Mouse (Mus musculus): ENCODE results near the gene Was. TPM values are rescaled to one million over a fixed set of nuclear protein-coding genes. Genes with fewer than 3 reads are reported as not detected.
"Not testable (repeated sequence)": the region's sequence is repeated elsewhere in the genome, so short reads cannot be mapped to it uniquely, and the experiment has no call there.

Was gene
- total RNA-seq, 1 experiment from 2014 or later, result 1.2 TPM

DNA sequence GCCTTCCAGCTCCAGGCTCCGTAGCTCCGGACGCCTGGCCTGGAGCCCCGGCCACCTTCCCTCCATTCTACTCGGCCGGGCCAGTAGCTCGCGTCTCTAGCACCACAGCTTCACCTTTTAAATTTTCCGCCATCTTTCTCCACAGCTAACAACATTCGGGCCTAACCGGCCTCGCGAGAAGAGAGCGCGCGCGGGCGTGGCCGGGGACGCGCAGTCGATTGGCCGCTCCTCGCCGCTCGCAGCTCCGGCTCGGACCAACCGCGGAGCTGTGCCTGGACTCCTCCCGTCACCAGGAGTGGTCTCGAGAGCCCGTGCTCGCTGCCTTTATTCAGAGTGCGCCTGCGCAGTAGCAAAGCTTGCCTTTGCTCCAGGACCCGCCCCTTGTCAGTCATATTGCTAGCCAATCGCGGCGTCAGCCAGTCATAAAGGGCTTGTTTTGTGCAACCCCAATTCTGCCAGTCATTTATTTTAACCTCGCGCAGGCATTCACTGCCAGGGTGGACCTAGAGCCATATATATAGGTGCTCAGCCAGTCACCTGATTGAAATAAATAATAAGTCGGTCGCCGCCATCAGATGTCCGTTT lies 15.8 kb downstream of the Was start, which contains the start of gene Suv39h1:
Gene Suv39h1, minus strand, starts transcription at position 331 of the 585 bp plus-strand sequence.
- DNase-seq, result peak; percentile 89

DNA sequence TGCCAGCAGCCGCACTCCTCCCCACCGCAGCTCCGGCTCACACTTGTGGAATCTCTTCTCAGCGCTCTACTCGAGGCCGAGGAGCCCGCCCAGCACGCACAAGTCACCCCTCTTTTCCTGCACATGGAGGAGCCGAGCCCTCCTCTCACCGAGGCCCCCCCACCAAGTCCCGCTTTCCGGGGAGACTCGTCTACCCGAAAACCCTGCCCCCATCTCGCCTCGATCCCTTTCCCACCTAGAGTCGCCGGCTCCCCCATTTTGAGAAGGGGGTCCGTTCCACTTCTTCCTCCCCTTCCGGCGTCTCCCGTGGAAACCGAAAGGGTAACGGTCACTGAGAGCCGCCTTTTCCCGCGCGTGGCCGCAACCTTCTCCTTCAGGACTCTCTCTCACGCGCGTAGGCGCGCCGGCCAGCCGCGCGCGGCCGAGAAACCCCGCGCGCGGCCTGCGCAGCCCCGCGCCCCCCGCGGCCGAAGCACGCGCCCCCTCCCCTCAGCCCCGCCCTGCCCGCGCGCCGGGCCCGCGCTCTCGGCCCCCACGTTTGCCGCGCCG lies 16.3 kb downstream of the Was start:
- peak; percentile 15 for DNase-seq

DNA sequence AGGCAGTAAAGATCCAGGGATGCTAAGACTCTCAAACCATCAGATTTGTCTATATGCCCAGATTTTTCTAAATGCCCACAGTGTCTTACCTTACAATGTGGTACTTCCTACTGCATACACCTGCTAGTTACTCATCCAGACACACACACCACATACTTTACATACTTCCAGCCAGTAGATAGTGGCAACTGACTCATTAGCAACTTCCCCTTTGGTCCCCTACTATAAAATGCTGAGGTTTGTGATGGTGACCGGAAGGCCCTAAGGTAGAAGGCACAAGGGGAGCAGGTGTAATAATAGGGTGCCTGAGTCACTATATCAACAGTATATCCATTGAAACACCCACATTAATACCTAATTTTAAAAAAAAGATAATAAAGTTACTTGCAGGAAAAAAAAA lies 21.1 kb downstream of the Was start:
- DNase-seq, result no peak

DNA sequence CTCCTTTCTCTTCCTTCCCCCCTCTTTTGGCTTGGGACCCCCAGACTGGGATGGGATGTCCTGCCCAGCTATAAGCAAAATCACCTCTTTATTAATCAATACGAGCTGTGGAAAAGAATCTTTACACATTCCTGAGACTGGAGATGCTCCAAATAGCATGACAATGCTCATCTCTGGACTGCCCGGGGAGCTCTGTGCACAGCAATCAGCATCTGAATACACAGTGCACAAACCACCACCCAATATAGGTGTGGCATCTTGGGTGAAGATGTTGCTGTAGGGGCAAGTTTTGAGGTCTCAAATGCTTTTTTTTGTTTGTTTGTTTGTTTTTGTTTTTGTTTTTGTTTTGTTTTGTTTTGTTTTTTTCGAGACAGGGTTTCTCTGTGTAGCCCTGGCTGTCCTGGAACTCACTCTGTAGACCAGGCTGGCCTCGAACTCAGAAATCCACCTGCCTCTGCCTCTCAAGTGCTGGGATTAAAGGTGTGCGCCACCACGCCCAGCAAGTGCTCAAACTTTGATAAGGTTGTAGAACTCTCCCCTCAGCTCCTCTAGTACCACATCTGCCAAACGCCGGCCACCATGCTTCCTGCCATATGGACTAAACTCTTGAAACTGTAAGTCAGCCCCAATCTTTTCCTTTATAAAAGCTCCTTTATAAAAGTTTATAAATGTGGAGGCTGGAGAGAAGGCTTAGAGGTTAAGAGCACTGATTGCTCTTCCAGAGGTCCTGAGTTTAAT lies 39.1 kb downstream of the Was start:
- DNase-seq, result not testable (repeated sequence)

- DNase-seq, result no peak
Observed at GRCm38 (mm10) chrX:8033009-8033408, 57.3 kb downstream of the Was start.

Other genes with a start within 250 kb of the Was start
- 74.6 and 83.3 TPM in 2 replicates for gene Otud5, start 249.1 kb downstream of the Was start, total RNA-seq (2021)
- 11.1 and 12.3 TPM in 2 replicates for gene Pim2, start 212.2 kb downstream of the Was start, total RNA-seq (2021)
- gene Slc35a2, start 206.5 kb downstream of the Was start, total RNA-seq (2021), result 43.1 and 81.5 TPM in 2 replicates
- 118 and 127 TPM in 2 replicates for gene Pqbp1, start 191.2 kb downstream of the Was start, total RNA-seq (2021)
- gene Timm17b, start 191.1 kb downstream of the Was start, total RNA-seq (2021), result 114 and 134 TPM in 2 replicates
- not detected in 2 replicates for gene Gm10491, start 182.7 kb downstream of the Was start, total RNA-seq (2021)
- gene Gm10490, start 181.0 kb downstream of the Was start, total RNA-seq (2021), result 1.9 TPM in 1 of 2 replicates, not detected in the other
- 39.1 and 47.5 TPM in 2 replicates for gene Pcsk1n, start 170.7 kb downstream of the Was start, total RNA-seq (2021)
- gene Eras, start 161.9 kb downstream of the Was start, total RNA-seq (2021), result not detected in 2 replicates
- 17.9 and 26.7 TPM in 2 replicates for gene Hdac6, start 142.6 kb downstream of the Was start, total RNA-seq (2021)
- gene Gata1, start 112.4 kb downstream of the Was start, total RNA-seq (2021), result not detected in 2 replicates
- gene Glod5, start 72.0 kb downstream of the Was start, total RNA-seq (2021), result not detected in 2 replicates
- gene Suv39h1, start 15.7 kb downstream of the Was start, total RNA-seq (2021), result 14.7 and 17.7 TPM in 2 replicates
- 71.8 and 74.9 TPM in 2 replicates for gene Wdr13, start 42.4 kb upstream of the Was start, total RNA-seq (2021)
- 78.5 and 115 TPM in 2 replicates for gene Rbm3, start 55.4 kb upstream of the Was start, total RNA-seq (2021)
- gene Tbc1d25, start 85.7 kb upstream of the Was start, total RNA-seq (2021), result 9.3 and 9.4 TPM in 2 replicates
- gene Ebp, start 103.0 kb upstream of the Was start, total RNA-seq (2021), result 98.4 and 113 TPM in 2 replicates
- gene Porcn, start 116.0 kb upstream of the Was start, total RNA-seq (2021), result 4.6 and 7.0 TPM in 2 replicates
- gene Ftsj1, start 161.9 kb upstream of the Was start, total RNA-seq (2021), result 20.7 and 27.3 TPM in 2 replicates
- not detected in 2 replicates for gene Slc38a5, start 180.6 kb upstream of the Was start, total RNA-seq (2021)
- not detected in 2 replicates for gene Ssxb10, start 236.9 kb upstream of the Was start, total RNA-seq (2021)

All from adrenal gland, postnatal 25 days (tissue).